Mouse (Mus musculus) small intestine, adult 2 months (tissue): ENCODE measurements around the gene Cdh10.

Source experiments
- CTCF ChIP-seq: fragments of 200-500 bp; IDR thresholded peaks from 2 replicates; pipeline ENCODE4 v1.5.1; 2012; ENCODE audit warnings: low read depth, mild to moderate bottlenecking, control low read depth, inconsistent platforms, low read length, moderate library complexity, mixed read lengths; ENCODE audit not compliant: insufficient replicate concordance, insufficient read length; ENCODE audit errors: extremely low read depth
- POLR2A ChIP-seq: fragments of 200-500 bp; IDR thresholded peaks from 2 replicates; pipeline ENCODE4 v1.6.1; 2012; ENCODE audit warnings: low read depth, mild to moderate bottlenecking, control low read depth, inconsistent platforms, low read length, moderate library complexity

DNA sequence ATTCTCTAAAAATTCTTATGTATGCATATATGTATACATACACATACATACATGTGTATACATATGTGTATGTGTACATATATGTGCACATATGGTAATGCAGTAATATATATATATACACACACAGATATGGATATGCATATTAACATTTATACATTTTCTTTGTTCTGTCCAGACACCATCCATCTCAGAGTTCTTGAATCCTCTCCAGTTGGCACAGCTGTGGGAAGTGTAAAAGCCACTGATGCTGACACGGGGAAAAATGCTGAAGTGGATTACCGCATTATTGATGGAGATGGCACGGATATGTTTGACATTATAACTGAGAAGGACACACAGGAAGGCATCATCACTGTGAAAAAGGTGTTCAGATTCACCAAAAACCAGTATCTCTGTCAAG lies 166.1 kb downstream of the Cdh10 start:
- TF ChIP-seq POLR2A: no peak
- no peak for TF ChIP-seq CTCF
